Mouse (Mus musculus) liver, adult 2 months (tissue): Measurements from ENCODE around the gene Trim2.

Experiments
- CTCF ChIP-seq: fragments of 200-500 bp; IDR thresholded peaks from 2 replicates; pipeline ENCODE4 v1.5.1; 2011; ENCODE audit warnings: low read depth, low read length, control low read depth
- POLR2A ChIP-seq: fragments of 200-500 bp; IDR thresholded peaks from 2 replicates; pipeline ENCODE4 v1.6.1; 2011; ENCODE audit warnings: low read length, control low read depth; ENCODE audit not compliant: insufficient read depth; ENCODE audit errors: extremely low read depth

GRCm38 (mm10) chr3:84166073-84166472 is 140.6 kb downstream of the Trim2 start:
- TF ChIP-seq CTCF (no peak), POLR2A (no peak)
